Mouse (Mus musculus) MEL (cell line): ENCODE data around the gene Lypd4. TPM values are rescaled to one million over a fixed set of nuclear protein-coding genes. Genes with fewer than 3 reads are reported as not detected.

ENCODE experiments used
- DNase-seq: peaks from one replicate; pipeline ENCODE4 v3.0.0; 2011; ENCODE audit warnings: low read depth, low spot score
- H3K27ac ChIP-seq: 2 replicates; pipeline ENCODE4 v1.5.1; 2012; ENCODE audit warnings: low read depth, mild to moderate bottlenecking, control low read depth, low read length, moderate library complexity; ENCODE audit not compliant: control insufficient read depth
- H3K27me3 ChIP-seq, 2 experiments: fragments of 150-350 bp in 1 of 2; sonication (generic) in 1 of 2; 2 replicates each; pipeline ENCODE4 v1.6.1; 2012; ENCODE audit warnings: low read length in 2 of 2, mild to moderate bottlenecking in 2 of 2, improper control_type of control experiment in 1 of 2, moderate library complexity in 1 of 2; ENCODE audit not compliant: insufficient read depth in 2 of 2, control insufficient read depth in 1 of 2
- H3K36me3 ChIP-seq, 2 experiments: 2 replicates each; pipeline ENCODE4 v1.6.1; 2012 to 2014; ENCODE audit warnings: low read length in 2 of 2, improper control_type of control experiment in 1 of 2, inconsistent platforms in 1 of 2, mild to moderate bottlenecking in 1 of 2; ENCODE audit not compliant: insufficient read depth in 2 of 2, control insufficient read depth in 1 of 2
- H3K4me1 ChIP-seq, 2 experiments: fragments of 150-350 bp in 1 of 2; sonication (generic) in 1 of 2; 2 replicates each; pipeline ENCODE4 v1.6.1; 2012; ENCODE audit warnings: low read length in 2 of 2, improper control_type of control experiment in 1 of 2, mild to moderate bottlenecking in 1 of 2; ENCODE audit not compliant: insufficient read depth in 2 of 2, control insufficient read depth in 1 of 2
- H3K4me3 ChIP-seq, 2 experiments: fragments of 150-350 bp in 1 of 2; sonication (generic) in 1 of 2; 2 replicates each; pipeline ENCODE4 v1.5.1; 2012; ENCODE audit warnings: low read depth in 2 of 2, low read length in 2 of 2, mild to moderate bottlenecking in 2 of 2, moderate library complexity in 2 of 2, control low read depth in 1 of 2, improper control_type of control experiment in 1 of 2; ENCODE audit not compliant: control insufficient read depth in 1 of 2, insufficient read depth in 1 of 2
- H3K79me2 ChIP-seq: 2 replicates; pipeline ENCODE4 v1.6.1; 2012; ENCODE audit warnings: mild to moderate bottlenecking, low read length, moderate library complexity; ENCODE audit not compliant: control insufficient read depth, poor library complexity, insufficient read depth
- H3K9ac ChIP-seq: 2 replicates; pipeline ENCODE4 v1.6.1; 2012; ENCODE audit warnings: low read depth, mild to moderate bottlenecking, control low read depth, low read length, moderate library complexity; ENCODE audit not compliant: control insufficient read depth, poor library complexity, severe bottlenecking
- H3K9me3 ChIP-seq: fragments of 150-350 bp; sonication (generic); replicated peaks from 2 replicates; pipeline ENCODE4 v1.6.1; 2012; ENCODE audit warnings: mild to moderate bottlenecking, low read length, improper control_type of control experiment, moderate library complexity; ENCODE audit not compliant: insufficient read depth
- CHD2 ChIP-seq: IDR thresholded peaks from 2 replicates; pipeline ENCODE4 v1.6.1; 2011; ENCODE audit warnings: low read length, improper control_type of control experiment
- ELF1 ChIP-seq: IDR thresholded peaks from 2 replicates; pipeline ENCODE4 v1.6.1; 2014; ENCODE audit warnings: low read depth, mild to moderate bottlenecking, inconsistent platforms, low read length, improper control_type of control experiment, moderate library complexity
- EP300 ChIP-seq, 2 experiments: IDR thresholded peaks; 2 replicates each; pipeline ENCODE4 v1.6.1; 2011; ENCODE audit warnings: improper control_type of control experiment in 2 of 2, low read length in 2 of 2, low read depth in 1 of 2, mild to moderate bottlenecking in 1 of 2
- GATA1 ChIP-seq: IDR thresholded peaks from 2 replicates; pipeline ENCODE4 v1.6.1; 2011; ENCODE audit warnings: low read depth, low read length, improper control_type of control experiment
- KAT2A ChIP-seq: conservative IDR thresholded peaks from 2 replicates; pipeline ENCODE4 v1.6.1; 2012; ENCODE audit warnings: low read depth, low read length, improper control_type of control experiment, inconsistent platforms
- MYB ChIP-seq: IDR thresholded peaks from 2 replicates; pipeline ENCODE4 v1.6.1; 2011; ENCODE audit warnings: mild to moderate bottlenecking, low read depth, low read length, improper control_type of control experiment
- MYC ChIP-seq: IDR thresholded peaks from 2 replicates; pipeline ENCODE4 v1.6.1; 2011; ENCODE audit warnings: low read depth, mild to moderate bottlenecking, low read length, improper control_type of control experiment, moderate library complexity
- RAD21 ChIP-seq: IDR thresholded peaks from 2 replicates; pipeline ENCODE4 v1.6.1; 2011; ENCODE audit warnings: mild to moderate bottlenecking, low read depth, low read length, improper control_type of control experiment
- SIN3A ChIP-seq: IDR thresholded peaks from 2 replicates; pipeline ENCODE4 v1.6.1; 2012; ENCODE audit warnings: low read length, improper control_type of control experiment, inconsistent platforms
- UBTF ChIP-seq: IDR thresholded peaks from 2 replicates; pipeline ENCODE4 v1.6.1; 2012; ENCODE audit warnings: low read depth, mild to moderate bottlenecking, inconsistent platforms, low read length, improper control_type of control experiment, moderate library complexity, borderline replicate concordance; ENCODE audit not compliant: insufficient read depth
- USF1 ChIP-seq: IDR thresholded peaks from 2 replicates; pipeline ENCODE4 v1.6.1; 2014; ENCODE audit warnings: low read depth, mild to moderate bottlenecking, inconsistent platforms, low read length, improper control_type of control experiment, moderate library complexity
- ZNF384 ChIP-seq: IDR thresholded peaks from 2 replicates; pipeline ENCODE4 v1.6.1; 2012; ENCODE audit warnings: low read depth, mild to moderate bottlenecking, inconsistent platforms, low read length, improper control_type of control experiment
- polyA plus RNA-seq, 2 experiments: library from polyadenylated mRNA; stranded (reverse) in 1 of 2; unstranded in 1 of 2; fragments of >175 nt in 1 of 2; fragments of >200 nt in 1 of 2; gene quantifications; 2 replicates each; pipeline versions ENCODE4 v1.2.1 to v1.2.4; 2012; ENCODE audit warnings: low replicate concordance in 2 of 2, low read depth in 1 of 2; ENCODE audit not compliant: insufficient read length in 2 of 2, insufficient read depth in 1 of 2, missing spikeins in 1 of 2
- total RNA-seq: library from RNA; depleted of rRNA; stranded (reverse); fragments of 300-350 nt; gene quantifications from 2 replicates; pipeline ENCODE4 v1.2.3, GENCODE M21; 2012

Gene Lypd4
- total and polyA plus RNA-seq, 3 experiments = not detected

DNA sequence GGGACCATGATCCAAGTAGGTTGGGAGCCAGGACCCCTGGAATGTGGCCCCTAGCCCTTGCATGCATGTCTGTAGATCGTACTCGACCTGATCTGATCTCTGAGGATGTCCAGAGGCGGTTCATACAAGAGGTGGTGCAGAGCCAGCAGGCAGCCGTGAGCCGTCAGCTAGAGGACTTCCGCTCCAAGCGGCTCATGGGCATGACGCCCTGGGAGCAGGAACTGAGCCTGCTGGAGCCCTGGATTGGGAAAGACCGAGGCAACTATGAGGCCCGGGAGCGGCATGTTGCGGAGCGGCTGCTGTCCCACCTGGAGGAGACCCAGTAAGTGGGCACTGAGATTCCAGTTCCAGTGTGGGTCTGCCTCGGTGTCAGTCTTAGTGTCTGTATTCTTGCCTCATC is 42.7 kb upstream of the Lypd4 start:
- Histone ChIP-seq H3K4me1 (no peaks in the 10 kb centered on the region), H3K36me3 (peaks cover 0 to 4% of the 10 kb centered on the region in 2 experiments; a peak in 2 of 4 replicates), H3K79me2 (no peaks in the 10 kb centered on the region), H3K27me3 (no peaks in the 10 kb centered on the region), H3K9ac (no peak overlapping the region), H3K9me3 (no peaks in the 10 kb centered on the region), H3K27ac (no peak overlapping the region), H3K4me3 (no peak overlapping the region)
- no peak for TF ChIP-seq ZNF384
- no peak for TF ChIP-seq RAD21
- TF ChIP-seq CHD2 = no peak
- DNase-seq = no peak

DNA sequence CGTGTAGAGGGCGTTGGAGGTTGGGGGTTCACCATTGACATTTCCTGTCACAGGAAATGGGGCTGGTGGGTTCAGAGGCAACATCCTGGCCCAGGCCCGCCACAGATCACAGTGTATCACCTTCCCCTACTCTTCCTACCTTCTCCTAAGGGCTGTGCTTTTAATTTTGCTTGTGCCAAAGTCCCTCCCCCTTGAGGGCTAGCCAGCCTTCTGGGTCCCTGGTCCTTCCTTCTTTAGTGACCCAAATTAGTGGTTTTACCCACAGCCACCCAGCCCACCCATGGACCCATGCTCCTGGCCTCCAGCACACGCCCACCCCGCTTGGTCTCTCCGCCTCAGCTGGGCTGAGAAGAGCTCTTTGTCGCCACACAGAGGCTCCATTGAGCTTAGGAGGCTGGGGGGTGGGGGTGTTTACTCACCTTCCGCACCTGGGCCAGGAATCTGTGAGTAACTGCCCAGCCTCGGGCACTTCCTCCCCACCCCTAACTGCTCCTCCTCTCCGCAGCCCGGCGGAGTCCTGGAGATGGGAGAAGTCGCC is 37.5 kb upstream of the Lypd4 start:
- Histone ChIP-seq H3K9me3 (no peaks in the 10 kb centered on the region), H3K27ac (no peak overlapping the region), H3K27me3 (no peaks in the 10 kb centered on the region), H3K79me2 (peaks cover 28% of the 10 kb centered on the region), H3K9ac (no peak overlapping the region), H3K4me3 (no peak overlapping the region), H3K4me1 (peaks cover 0 to 24% of the 10 kb centered on the region in 2 experiments; a peak in 2 of 4 replicates), H3K36me3 (peaks cover 3 to 15% of the 10 kb centered on the region in 2 experiments)
- no peak for DNase-seq
- TF ChIP-seq SIN3A (no peak), ELF1 (no peak), UBTF (no peak), ZNF384 (no peak), EP300 (IDR thresholded peaks at IDR 0.05; ENCODE audit: low read depth in 1 of 2, low read length in 2 of 2) (no peak), USF1 (no peak), GATA1 (no peak), MYC (no peak), KAT2A (no peak), MYB (no peak)

DNA sequence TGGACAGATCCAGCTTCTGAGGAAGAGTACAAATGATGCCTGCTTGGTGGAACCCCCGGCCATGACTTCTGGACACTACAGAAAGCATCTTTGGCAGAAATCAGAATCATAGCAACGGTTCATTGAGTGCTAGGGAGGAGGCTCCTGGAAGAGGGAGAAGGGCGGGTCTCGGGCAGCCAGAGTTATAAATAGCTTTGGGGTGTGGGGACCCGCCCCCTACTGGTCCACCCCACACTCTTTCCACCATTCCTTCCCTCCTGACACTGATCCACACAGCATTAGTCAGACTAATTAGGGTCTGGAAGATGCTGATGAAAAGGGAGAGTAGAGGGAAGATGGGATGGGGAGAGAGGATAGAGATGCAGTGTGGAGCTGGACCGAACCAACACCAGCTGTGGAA is 36.8 kb upstream of the Lypd4 start:
- TF ChIP-seq MYC = no peak
- no peaks in the 10 kb centered on the region for H3K27me3 ChIP-seq
- H3K4me3 ChIP-seq = no peak overlapping the region
- no peak for DNase-seq
- H3K9ac ChIP-seq = no peak overlapping the region
- peaks cover 28% of the 10 kb centered on the region for H3K79me2 ChIP-seq
- no peak overlapping the region for H3K27ac ChIP-seq
- H3K9me3 ChIP-seq = no peaks in the 10 kb centered on the region
- peaks cover 0 to 27% of the 10 kb centered on the region in 2 experiments; a peak in 2 of 4 replicates for H3K4me1 ChIP-seq
- H3K36me3 ChIP-seq = peaks cover 3 to 19% of the 10 kb centered on the region in 2 experiments
